Mouse (Mus musculus) right cerebral cortex, postnatal 4 days (tissue): ENCODE results near the gene Nrxn2.

Experiments used
- DNase-seq: peaks from one replicate; pipeline ENCODE4 v3.0.0-alpha.2; 2022

The Nrxn2 gene

GRCm38 (mm10) chr19:6452672-6453310 is 34.3 kb downstream of the Nrxn2 start:
- no peak for DNase-seq

DNA sequence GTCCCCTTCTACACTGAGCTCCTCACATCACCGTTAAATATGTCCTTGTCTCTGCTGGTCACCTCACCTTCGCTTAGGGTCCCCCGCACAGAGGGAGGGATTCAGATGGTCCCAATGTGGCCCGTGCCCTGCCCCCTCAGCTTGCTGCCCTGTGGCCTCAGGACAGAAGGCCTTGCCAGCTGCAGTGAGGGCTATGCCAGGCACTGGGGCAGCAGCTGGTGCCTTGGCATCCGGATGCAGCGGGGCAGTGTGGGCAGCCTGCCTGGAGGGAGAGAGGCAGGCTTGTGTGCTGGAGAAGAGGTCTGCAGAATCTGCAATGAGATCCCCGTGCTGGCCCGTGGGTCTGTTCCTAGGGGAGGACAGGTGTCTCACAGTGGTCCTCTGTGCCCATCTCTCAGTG is 34.8 kb downstream of the Nrxn2 start:
- DNase-seq: peak; percentile 71

DNA sequence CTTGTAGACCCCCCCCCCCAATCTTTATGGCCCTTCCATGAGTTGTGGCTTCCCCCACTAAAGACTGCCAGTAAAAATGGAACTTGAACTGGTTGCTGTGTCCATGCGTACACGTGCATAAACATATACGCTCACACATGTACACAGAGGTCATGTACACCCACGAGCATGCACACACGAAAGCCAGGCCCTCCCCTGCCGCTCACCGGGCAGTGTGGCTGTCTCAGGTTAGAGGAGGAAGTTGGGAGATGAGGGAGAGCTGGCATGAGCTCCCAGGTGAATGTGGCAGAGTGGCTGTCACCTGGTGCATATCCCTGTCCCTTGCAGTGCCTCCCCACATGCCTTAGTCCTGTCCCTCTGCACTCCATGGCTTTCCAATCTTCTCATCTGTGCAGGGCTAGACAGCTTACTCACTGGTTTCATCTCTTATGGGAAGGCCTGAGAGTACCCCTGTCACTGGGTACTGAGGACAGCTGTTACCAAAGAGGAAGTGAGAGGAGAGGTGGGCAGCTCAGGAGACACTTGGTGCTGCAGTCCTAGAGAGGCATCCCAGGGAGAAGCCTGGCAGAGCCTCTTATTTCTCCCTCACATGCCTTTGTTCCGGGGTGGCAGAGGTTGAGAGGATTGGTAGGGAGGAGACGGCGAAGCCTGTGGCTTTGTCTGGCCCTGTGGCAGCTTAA is 35.6 kb downstream of the Nrxn2 start:
- DNase-seq: no peak

- DNase-seq: no peak
Observed at GRCm38 (mm10) chr19:6459504-6459903, 41.0 kb downstream of the Nrxn2 start.

DNA sequence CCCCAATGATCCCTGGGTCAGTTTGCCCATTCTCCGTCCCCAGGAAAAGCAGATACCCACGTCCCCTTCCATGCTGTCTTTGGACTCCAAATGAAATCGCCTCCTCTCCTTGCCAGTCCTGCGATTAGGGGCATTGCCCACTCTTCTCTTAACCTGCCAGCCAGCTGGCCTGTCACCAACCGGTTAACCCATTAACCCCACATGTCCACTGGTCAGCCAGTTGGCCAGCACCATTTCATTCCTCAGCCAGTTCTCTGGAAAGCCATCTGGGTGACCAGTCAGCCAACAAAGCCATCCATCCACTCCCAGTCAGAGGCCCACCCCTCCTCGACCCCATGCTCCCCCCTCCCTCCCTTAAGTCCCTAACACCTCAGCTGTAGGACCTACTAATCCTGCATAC is 44.3 kb downstream of the Nrxn2 start:
- no peak for DNase-seq

DNA sequence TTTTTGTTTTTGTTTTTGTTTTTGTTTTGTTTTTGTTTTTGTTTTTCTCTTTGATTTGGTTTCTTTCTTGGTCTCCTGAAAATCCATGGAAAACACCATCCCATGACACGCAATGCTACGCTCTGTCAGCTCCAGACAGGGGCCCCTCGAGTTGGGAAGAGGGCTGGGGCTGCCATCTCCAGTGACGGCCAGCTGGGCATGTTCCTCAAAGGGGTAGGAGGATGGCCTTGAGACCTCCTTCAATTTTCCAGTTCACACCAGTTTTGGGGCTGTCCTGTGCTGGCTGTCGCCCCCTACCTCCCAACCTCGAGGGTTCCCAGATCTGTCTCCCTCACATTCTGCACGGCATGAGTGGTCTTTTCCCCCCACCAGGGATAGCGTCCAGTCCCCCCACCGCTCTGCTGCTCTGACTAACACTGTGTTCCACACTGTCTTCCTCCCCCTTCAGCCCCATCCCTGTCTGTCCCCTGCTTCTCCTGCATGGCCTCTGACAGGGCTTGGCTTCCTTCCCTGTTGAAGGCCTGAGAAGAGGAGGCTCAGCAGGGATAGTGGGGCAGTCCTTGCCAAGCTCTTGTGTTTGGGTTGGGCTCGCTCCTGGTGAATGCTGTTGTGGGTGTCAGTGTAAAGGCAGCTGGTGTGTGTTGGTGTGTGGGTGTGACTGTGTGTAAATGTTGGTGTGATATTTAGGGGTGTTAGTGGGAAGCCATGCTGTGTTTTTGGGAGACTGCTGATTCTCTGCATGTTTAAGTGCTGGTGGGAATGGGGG is 46.0 kb downstream of the Nrxn2 start:
- DNase-seq: no peak

DNA sequence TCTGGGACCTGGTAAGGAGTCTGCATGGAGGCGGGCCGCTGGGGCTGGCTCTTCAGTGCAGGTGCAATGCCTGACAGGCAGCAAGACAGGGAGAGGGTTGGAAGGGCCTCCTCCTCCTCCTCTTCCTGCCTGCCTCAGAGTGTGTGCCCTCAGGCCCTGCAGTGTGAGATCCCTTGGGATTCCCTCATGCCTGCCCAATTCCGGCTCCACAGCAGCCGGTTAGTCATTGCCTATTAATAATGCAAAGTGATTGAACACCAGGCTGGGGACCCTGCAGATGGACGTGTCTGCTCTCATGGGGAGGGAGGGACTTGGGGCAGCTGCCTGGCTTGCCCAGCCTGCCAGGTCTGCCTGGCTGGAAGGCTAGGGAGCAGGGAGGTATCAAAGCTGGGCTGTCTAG is 46.6 kb downstream of the Nrxn2 start:
- no peak for DNase-seq

- DNase-seq: no peak
Observed at GRCm38 (mm10) chr19:6466945-6467344, 48.4 kb downstream of the Nrxn2 start.

- DNase-seq: no peak
Observed at GRCm38 (mm10) chr19:6467374-6467979, 48.9 kb downstream of the Nrxn2 start.

GRCm38 (mm10) chr19:6471630-6472029 is 53.1 kb downstream of the Nrxn2 start:
- DNase-seq: no peak

- no peak for DNase-seq
Observed at GRCm38 (mm10) chr19:6472821-6473220, 54.3 kb downstream of the Nrxn2 start.

DNA sequence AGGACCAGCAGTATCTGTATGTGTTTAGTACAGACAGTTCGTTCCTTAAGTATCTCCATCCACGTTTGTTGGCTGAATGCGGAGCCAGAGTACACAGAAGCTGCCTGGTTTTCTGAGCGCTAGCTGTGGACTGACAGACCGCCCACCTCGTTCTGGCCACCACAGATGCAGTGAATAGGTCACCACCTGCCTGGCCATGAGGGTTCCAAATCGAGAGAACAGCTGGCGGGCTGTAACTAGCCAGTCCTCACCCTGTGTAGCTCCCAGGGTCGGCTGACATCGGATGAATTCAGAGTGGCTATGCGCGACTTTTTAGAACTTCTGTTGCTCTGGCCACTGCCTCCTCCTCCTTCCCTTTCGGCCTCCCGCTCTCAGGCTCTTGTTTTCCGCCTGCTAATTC is 56.2 kb downstream of the Nrxn2 start:
- no peak for DNase-seq

- DNase-seq: no peak
Observed at GRCm38 (mm10) chr19:6475129-6475528, 56.6 kb downstream of the Nrxn2 start.

GRCm38 (mm10) chr19:6477007-6477406 is 58.5 kb downstream of the Nrxn2 start:
- no peak for DNase-seq

DNA sequence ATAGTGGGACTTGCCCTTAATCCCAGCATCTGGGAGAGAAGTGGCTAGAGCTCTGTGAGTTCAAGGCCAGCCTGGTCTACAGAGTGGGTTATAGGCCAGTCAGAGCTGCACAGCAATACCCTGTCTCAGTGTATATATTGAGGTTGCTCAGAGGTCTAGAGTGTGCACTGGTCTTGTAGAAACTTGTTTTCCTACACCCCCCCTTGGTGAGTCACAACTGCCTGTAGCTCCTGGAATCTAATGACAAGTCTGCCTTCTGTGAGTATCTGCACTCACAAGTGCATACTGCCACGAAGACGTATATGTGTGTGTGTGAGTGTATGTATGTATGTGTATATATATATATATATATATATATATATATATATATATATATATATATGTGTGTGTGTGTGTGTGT is 60.0 kb downstream of the Nrxn2 start:
- DNase-seq: no peak

- DNase-seq: no peak
Observed at GRCm38 (mm10) chr19:6482886-6483285, 64.4 kb downstream of the Nrxn2 start.

DNA sequence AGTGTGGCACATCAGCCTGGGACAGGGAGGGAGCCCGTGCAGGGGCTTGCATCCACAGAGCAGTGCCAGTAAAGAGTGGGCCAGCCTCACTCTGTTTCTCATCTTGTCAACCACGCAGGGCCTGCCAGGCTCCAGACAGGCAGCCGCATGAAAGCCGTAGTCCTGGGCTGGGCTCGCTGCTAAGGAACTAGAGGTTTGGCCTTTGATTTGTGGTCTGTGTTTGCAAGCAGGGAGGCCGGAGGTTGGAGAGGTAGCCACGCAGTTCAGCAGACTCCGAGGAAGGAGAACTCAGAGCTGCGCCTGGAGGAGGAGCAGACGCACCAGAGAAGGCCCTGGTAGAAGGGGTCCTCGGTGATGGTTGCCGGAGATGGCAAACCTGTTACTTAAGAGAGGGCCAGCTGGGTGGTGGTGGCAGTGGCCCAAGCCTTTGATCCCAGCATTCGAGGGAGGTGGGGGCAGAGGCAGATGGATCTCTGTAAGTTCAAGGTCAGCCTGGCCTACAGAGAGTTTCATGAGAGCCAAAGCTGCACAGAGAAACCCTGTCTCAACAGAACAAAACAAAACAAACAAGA is 66.6 kb downstream of the Nrxn2 start:
- DNase-seq: no peak

GRCm38 (mm10) chr19:6489030-6489429 is 70.5 kb downstream of the Nrxn2 start:
- peak; percentile 96 for DNase-seq

GRCm38 (mm10) chr19:6491538-6491937 is 73.0 kb downstream of the Nrxn2 start:
- no peak for DNase-seq

GRCm38 (mm10) chr19:6492124-6492523 is 73.6 kb downstream of the Nrxn2 start:
- peak; percentile 67 for DNase-seq

GRCm38 (mm10) chr19:6493219-6493618 is 74.7 kb downstream of the Nrxn2 start:
- DNase-seq: no peak

DNA sequence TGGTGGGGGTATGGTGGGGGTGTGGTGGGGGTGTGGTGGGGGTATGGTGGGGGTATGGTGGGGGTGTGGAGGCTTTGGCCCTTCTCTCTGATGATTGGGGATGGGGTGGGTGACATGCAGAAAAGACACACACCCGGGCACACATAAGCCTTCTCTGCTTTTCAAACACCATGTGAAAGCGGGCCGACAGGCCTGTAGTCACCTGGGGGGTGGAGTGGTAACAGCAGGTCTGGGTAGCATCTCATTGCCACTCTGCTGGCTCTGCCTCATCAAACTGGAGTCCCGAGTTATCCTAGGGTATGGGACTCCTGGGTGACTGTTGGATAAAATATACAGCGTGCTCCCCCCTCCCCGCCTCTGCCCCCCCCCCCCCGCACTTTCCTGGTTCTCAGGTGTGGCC is 75.5 kb downstream of the Nrxn2 start:
- DNase-seq: no peak

- DNase-seq: no peak
Observed at GRCm38 (mm10) chr19:6494504-6495170, 76.1 kb downstream of the Nrxn2 start.
